Mouse (Mus musculus) heart, embryonic 13.5 days (tissue): Measurements from ENCODE around the gene Ccdc65. TPM values are rescaled to one million over a fixed set of nuclear protein-coding genes. Genes with fewer than 3 reads are reported as not detected.

Source experiments
- ATAC-seq: fragments of 200-750 bp; cut with Nextera tagmentation; 2 replicates; pipeline ENCODE4 v1.8.0; 2017; ENCODE audit warnings: moderate TSS enrichment; ENCODE audit not compliant: insufficient number of reproducible peaks, low FRiP score, low TSS enrichment; ENCODE audit errors: extremely low read depth
- H3K27ac ChIP-seq: fragments of 300-500 bp; sonication (generic); replicated peaks from 2 replicates; pipeline ENCODE4 v1.5.1; 2015; ENCODE audit warnings: moderate library complexity, mild to moderate bottlenecking, inconsistent platforms
- H3K27me3 ChIP-seq: fragments of 300-500 bp; sonication (generic); replicated peaks from 2 replicates; pipeline ENCODE4 v1.6.1; 2015; ENCODE audit warnings: mild to moderate bottlenecking, inconsistent platforms
- H3K36me3 ChIP-seq: fragments of 300-500 bp; sonication (generic); 2 replicates; pipeline ENCODE4 v1.6.1; 2015; ENCODE audit warnings: mild to moderate bottlenecking, inconsistent platforms
- H3K4me1 ChIP-seq: fragments of 300-500 bp; sonication (generic); 2 replicates; pipeline ENCODE4 v1.6.1; 2015; ENCODE audit warnings: inconsistent platforms
- H3K4me2 ChIP-seq: fragments of 300-500 bp; sonication (generic); 2 replicates; pipeline ENCODE4 v1.6.1; 2015; ENCODE audit warnings: inconsistent platforms, mild to moderate bottlenecking, moderate library complexity
- H3K4me3 ChIP-seq: fragments of 300-500 bp; sonication (generic); 2 replicates; pipeline ENCODE4 v1.5.1; 2015; ENCODE audit warnings: moderate library complexity, mild to moderate bottlenecking, inconsistent platforms
- H3K9ac ChIP-seq: fragments of 300-500 bp; sonication (generic); 2 replicates; pipeline ENCODE4 v1.6.1; 2015; ENCODE audit warnings: inconsistent platforms, mild to moderate bottlenecking, moderate library complexity
- H3K9me3 ChIP-seq: fragments of 300-500 bp; sonication (generic); 2 replicates; pipeline ENCODE4 v1.6.1; 2016; ENCODE audit warnings: inconsistent platforms
- WGBS: fragments of 180-500 bp; shearing (Covaris S2); methylation state at CpG from one replicate; pipeline ENCODE4 v1.1.7; 2015; ENCODE audit warnings: mixed read lengths; 5-methylcytosine and 5-hydroxymethylcytosine counted together
- polyA plus RNA-seq: library from polyadenylated mRNA; unstranded; fragments of >200 nt; fragmentation: Nextera tagmentation; extraction: Ambion mirVana; gene quantifications from 2 replicates; pipeline ENCODE4 v1.2.1, GENCODE M21; 2015

The Ccdc65 gene
- polyA plus RNA-seq, 1 experiment from 2014 or later: 0.39 TPM

DNA sequence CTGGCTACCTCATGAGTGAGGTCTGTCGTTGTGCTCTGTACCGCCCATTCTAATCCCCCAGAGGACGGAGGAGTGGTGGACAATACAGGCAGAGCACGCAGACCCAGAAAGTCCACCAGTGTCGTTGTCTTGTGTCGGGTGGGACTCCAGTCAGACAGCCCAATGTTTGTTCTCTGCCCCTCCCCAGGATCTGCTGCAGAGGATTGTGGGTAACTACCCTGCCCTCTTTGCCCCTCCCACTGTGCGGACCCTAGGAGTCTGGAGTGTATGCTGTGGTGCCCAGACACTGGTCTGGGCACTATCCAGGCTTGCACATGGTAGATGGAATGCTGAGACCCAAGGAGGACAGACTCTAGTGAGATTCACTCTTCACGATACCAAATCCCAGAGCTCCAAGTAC, 11.8 kb upstream of the Ccdc65 start:
- Histone ChIP-seq H3K36me3 (no peaks in the 10 kb centered on the region), H3K27me3 (peaks cover 18% of the 10 kb centered on the region), H3K4me2 (no peak overlapping the region), H3K27ac (no peak overlapping the region), H3K9ac (no peak overlapping the region), H3K4me1 (peaks cover 29% of the 10 kb centered on the region), H3K4me3 (no peak overlapping the region), H3K9me3 (no peaks in the 10 kb centered on the region)
- ATAC-seq: no peak
- WGBS: 46% methylated on average over 8 of the region's 8 CpGs

DNA sequence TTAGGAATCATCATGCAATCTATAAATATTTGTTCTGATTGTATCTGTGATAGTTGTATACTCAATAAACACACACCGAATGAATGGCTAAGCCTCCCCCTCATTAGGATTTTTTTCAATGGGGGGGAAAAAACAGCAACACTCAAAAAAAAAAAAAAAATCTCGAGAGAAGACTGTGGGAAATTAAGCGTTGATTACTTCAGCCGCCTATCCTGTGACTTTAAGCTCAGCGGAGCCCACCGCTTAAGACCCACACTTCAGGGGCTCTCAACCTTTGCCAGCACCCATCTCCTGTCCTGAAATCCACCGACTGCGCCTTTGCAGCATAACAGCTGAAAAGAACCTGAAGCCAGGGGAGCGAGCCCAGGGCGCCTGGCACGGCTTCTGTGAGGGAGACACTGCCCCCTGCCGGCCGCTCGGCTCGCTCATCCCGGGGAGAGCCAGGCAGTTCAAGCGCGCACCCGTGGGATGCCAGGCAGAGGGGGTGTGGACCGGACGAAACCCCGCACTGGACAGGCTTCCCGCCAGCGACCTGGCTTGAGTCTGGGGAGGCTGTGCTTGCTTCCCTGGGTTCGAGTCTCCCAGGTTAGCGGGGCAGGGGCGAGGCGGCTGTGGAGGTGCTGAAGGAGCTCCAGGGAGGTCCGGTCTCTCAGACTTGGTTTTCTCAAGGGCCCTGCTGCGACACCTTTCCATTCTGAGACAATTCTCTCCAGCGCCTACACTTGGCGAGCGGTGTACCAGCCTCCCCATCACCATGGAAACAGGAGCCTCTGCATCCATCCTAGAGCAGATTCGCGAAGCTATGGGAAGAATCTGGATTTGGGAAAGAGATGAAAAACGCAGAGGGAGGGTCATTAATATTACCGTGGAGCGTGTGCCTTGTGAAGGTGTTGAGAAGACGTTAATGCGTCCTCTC, 8.6 kb upstream of the Ccdc65 start:
- no peak overlapping the region for H3K27ac ChIP-seq
- 5% methylated on average over 40 of the region's 40 CpGs for WGBS
- H3K4me3 ChIP-seq: peak overlapping the region; percentile 45
- peaks cover 47% of the 10 kb centered on the region for H3K27me3 ChIP-seq
- H3K9ac ChIP-seq: peak overlapping the region; percentile 73
- no peaks in the 10 kb centered on the region for H3K36me3 ChIP-seq
- no peaks in the 10 kb centered on the region for H3K9me3 ChIP-seq
- ATAC-seq: peak; percentile 59; the same call in 1 of the 2 replicates
- H3K4me2 ChIP-seq: peak overlapping the region; percentile 71
- peaks cover 7% of the 10 kb centered on the region; the same call in 1 of the 2 replicates for H3K4me1 ChIP-seq

DNA sequence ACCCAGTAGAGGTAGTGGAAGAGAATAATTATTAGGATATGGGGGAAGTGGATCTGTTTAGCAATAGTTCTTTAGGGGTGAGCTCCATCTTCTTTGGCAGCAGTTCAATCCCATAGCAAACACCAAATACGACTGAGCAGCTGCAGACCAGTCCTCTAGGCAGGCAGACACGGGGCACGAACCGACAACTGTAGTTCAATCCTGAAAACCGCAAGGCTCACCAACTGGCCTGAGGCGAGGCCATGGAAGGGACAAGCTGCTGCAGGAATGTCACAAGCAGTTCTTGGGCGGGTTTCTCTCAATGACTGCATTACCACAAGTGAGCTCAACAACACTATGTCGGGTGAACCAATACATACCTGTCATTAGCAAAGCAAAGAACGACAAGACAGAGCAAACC, 3.7 kb upstream of the Ccdc65 start:
- no peak for ATAC-seq
- Histone ChIP-seq H3K27ac (no peak overlapping the region), H3K4me2 (no peak overlapping the region), H3K4me1 (peaks cover 8% of the 10 kb centered on the region; the same call in 1 of the 2 replicates), H3K27me3 (peaks cover 72% of the 10 kb centered on the region), H3K9me3 (no peaks in the 10 kb centered on the region), H3K9ac (no peak overlapping the region), H3K4me3 (no peak overlapping the region), H3K36me3 (no peaks in the 10 kb centered on the region)
- 52% methylated on average over 9 of the region's 9 CpGs for WGBS

DNA sequence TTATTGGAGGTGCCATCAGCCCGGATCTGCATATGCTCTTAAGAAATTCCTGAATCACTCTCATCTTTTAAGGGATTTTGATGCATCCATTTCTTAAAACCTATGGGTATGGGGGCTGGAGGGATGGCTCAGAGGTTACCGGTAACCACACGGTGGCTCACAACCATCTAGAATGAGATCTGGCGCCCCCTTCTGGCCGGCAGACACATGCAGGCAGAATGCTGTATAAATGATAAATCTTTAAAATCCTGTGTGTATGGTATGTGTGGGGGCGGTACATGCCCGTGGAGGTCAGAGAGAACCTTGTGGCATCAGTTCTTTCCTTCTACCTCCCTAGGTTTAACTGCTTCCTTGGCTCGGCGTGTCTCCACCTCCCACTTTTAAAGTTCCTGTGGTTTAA, 2.4 kb downstream of the Ccdc65 start:
- peaks cover 17% of the 10 kb centered on the region for H3K27me3 ChIP-seq
- 13% methylated on average over 9 of the region's 9 CpGs for WGBS
- no peaks in the 10 kb centered on the region for H3K36me3 ChIP-seq
- no peak overlapping the region for H3K4me2 ChIP-seq
- no peak overlapping the region for H3K27ac ChIP-seq
- no peak overlapping the region for H3K4me3 ChIP-seq
- H3K9me3 ChIP-seq: no peaks in the 10 kb centered on the region
- ATAC-seq: no peak
- peaks cover 10% of the 10 kb centered on the region for H3K4me1 ChIP-seq
- H3K9ac ChIP-seq: no peak overlapping the region

DNA sequence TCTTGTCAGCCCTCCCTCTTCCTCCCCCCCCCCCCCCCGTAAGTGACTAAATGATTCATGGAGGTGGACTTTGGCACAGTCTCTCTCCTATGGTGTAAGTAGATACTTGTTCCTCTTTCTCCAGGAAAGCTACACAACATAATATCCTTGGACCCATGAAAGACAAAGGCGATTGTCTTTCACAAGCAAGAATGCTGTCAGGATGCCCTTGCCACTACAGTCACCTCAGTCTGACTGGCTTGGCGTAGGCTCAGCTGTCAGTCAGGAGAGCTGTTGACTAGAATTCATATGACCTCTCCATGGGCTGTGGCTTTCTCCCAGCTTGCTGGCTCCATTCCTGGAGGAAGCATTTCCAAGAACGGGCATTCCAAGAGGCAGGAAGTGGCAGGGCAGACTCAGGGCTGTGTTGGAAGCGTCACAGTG, 6.2 kb downstream of the Ccdc65 start:
- Histone ChIP-seq H3K4me1 (peaks cover 6% of the 10 kb centered on the region), H3K4me3 (no peak overlapping the region), H3K36me3 (no peaks in the 10 kb centered on the region), H3K4me2 (no peak overlapping the region), H3K27me3 (peaks cover 15% of the 10 kb centered on the region), H3K9me3 (no peaks in the 10 kb centered on the region), H3K9ac (no peak overlapping the region), H3K27ac (no peak overlapping the region; the same call in 1 of the 2 replicates)
- no peak for ATAC-seq
- WGBS: 49% methylated on average over 5 of the region's 5 CpGs

DNA sequence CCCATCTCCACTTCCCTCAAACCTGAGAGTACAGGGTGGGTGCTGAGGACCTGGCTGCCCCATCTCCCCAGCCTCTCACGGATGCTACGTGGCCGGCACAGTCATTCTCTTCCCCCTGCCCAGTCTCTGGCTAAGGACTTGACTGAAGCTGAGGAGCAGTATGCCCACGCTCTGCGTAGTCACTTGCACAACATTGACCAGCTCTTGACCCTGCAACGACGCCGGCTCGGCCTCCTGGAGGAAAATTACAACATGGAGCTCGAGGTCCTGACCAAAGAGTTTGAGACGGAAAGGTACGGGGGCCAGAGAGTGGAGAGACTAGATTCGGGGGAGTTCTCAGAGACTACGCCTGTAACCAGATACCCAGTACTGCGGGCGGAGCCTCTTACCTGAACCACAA, 9.3 kb downstream of the Ccdc65 start:
- H3K4me2 ChIP-seq: no peak overlapping the region
- WGBS: 56% methylated on average over 16 of the region's 16 CpGs
- peaks cover 35% of the 10 kb centered on the region for H3K27me3 ChIP-seq
- peaks cover 9% of the 10 kb centered on the region for H3K4me1 ChIP-seq
- no peaks in the 10 kb centered on the region for H3K36me3 ChIP-seq
- no peak for ATAC-seq
- no peaks in the 10 kb centered on the region for H3K9me3 ChIP-seq
- H3K9ac ChIP-seq: no peak overlapping the region
- H3K4me3 ChIP-seq: no peak overlapping the region
- H3K27ac ChIP-seq: no peak overlapping the region

DNA sequence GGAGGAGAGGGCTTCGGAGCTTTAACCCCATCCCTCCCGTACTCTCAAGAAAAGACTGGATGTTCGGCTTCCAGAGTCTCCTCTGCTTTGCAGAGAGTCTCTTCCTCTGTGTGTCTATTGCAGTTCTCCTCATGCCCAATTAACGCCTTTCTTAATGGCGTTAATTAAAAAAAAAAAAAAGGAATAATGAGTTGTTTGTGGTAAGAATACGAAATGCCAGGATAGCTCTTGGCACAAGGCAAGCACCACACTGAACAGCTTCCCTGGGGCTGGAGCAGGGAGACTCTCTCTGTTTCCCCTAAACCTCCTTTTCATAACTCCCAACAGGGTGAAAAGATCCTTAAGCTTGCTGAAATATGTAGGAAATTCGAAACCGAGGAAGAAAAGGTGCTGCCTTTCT, 14.2 kb downstream of the Ccdc65 start:
- peaks cover 24% of the 10 kb centered on the region for H3K4me1 ChIP-seq
- no peak overlapping the region for H3K9ac ChIP-seq
- H3K27me3 ChIP-seq: peaks cover 69% of the 10 kb centered on the region
- ATAC-seq: no peak
- H3K9me3 ChIP-seq: no peaks in the 10 kb centered on the region
- H3K27ac ChIP-seq: no peak overlapping the region
- no peaks in the 10 kb centered on the region for H3K36me3 ChIP-seq
- WGBS: 69% methylated on average over 8 of the region's 8 CpGs
- no peak overlapping the region for H3K4me3 ChIP-seq
- H3K4me2 ChIP-seq: no peak overlapping the region

DNA sequence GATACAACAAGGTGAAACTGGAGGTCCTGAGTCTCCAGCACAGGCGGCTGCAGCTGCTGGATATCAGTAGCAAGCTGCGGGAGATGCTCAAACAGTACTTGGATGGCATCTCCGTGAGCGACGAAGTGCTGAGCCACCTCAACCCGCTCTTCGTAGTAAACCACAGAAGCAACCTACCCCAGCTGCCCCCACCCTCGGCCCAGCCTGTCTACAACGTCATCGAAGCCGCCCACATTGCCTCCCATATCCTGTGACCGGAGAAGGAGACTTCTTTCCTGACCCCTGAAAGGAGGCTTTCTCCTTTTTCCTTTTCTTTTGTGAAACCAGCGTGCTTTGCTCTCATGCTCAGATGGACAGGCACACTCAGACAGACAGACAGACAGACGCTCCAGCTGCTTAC, 14.8 kb downstream of the Ccdc65 start:
- WGBS: 47% methylated on average over 14 of the region's 14 CpGs
- peaks cover 29% of the 10 kb centered on the region for H3K4me1 ChIP-seq
- ATAC-seq: no peak
- peaks cover 64% of the 10 kb centered on the region for H3K27me3 ChIP-seq
- no peaks in the 10 kb centered on the region for H3K36me3 ChIP-seq
- no peak overlapping the region for H3K27ac ChIP-seq
- no peak overlapping the region for H3K4me3 ChIP-seq
- H3K9ac ChIP-seq: no peak overlapping the region
- peak overlapping the region; percentile 24 for H3K4me2 ChIP-seq
- H3K9me3 ChIP-seq: no peaks in the 10 kb centered on the region

DNA sequence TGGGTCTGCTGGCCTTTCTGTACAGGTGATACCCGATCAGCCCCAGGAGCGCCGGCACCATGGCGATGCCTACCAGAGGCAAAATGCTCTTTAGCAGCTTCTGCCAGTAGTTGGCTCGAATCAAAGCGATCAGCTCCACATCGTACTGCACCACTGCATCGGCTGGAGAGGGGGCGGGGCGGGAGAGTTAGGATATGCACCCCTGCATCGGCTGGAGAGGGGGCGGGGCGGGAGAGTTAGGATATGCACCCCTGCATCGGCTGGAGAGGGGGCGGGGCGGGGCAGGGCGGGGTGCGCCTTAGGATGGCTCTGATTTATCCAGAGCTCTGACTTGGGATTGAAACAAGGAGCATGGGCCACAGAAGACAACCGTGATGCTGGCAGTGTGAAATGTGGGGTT, 16.4 kb downstream of the Ccdc65 start:
- Histone ChIP-seq H3K4me1 (peaks cover 36% of the 10 kb centered on the region), H3K27me3 (peaks cover 64% of the 10 kb centered on the region), H3K36me3 (no peaks in the 10 kb centered on the region), H3K27ac (no peak overlapping the region), H3K9me3 (no peaks in the 10 kb centered on the region), H3K4me3 (no peak overlapping the region), H3K9ac (no peak overlapping the region), H3K4me2 (peak overlapping the region; percentile 21; the same call in 1 of the 2 replicates)
- ATAC-seq: no peak
- 27% methylated on average over 19 of the region's 19 CpGs for WGBS

DNA sequence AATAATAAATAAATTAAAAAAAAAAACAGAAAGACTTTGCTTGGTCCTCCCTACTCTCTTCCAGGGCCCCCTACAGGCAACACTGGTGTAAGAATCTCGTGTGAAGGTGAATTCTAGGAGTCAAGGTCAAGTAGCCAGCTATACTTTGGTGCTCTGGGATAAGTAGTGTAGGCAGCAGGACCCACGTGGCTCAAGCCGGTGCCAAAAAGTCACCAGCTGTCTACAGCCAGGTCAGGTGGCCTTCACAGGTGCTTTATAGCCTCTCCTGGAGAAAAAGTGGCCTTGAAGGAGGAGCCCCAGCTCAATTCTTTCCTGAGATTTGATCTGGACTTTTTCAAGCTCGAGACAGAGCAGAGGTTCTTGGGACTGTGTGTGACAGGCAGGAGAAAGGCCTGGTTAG, 18.1 kb downstream of the Ccdc65 start:
- Histone ChIP-seq H3K36me3 (no peaks in the 10 kb centered on the region), H3K27ac (no peak overlapping the region), H3K4me3 (no peak overlapping the region), H3K9me3 (no peaks in the 10 kb centered on the region), H3K4me2 (no peak overlapping the region), H3K4me1 (peaks cover 36% of the 10 kb centered on the region), H3K27me3 (peaks cover 56% of the 10 kb centered on the region), H3K9ac (no peak overlapping the region)
- no peak for ATAC-seq
- 79% methylated on average over 4 of the region's 4 CpGs for WGBS

DNA sequence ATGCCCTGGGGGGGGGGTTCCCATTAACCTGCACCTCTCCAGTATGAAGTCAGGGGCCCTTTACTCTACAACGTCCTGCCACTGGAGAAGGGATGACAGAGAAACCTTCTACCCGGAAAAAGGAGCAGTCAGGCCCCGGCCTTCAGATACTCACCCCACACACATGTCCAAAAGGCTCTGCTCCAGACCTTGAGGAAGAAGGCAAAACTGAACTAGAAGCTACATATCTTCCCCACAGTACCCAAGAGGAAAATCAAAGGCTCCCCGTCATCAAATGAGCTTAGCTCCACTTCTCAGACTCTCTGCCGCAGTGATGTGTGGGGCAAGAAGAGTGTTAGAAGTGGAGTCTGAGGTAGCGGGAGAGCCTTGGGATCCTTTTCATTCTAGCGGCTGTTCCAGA, 18.7 kb downstream of the Ccdc65 start:
- Histone ChIP-seq H3K27ac (no peak overlapping the region), H3K4me2 (peak overlapping the region; percentile 94), H3K9me3 (no peaks in the 10 kb centered on the region), H3K27me3 (peaks cover 50% of the 10 kb centered on the region), H3K36me3 (no peaks in the 10 kb centered on the region), H3K4me3 (peak overlapping the region; percentile 66), H3K4me1 (peaks cover 36% of the 10 kb centered on the region), H3K9ac (peak overlapping the region; percentile 81)
- ATAC-seq: no peak
- 46% methylated on average over 7 of the region's 7 CpGs for WGBS
